Mouse (Mus musculus): ENCODE data around the gene Malsu1. TPM values are rescaled to one million over a fixed set of nuclear protein-coding genes. Genes with fewer than 3 reads are reported as not detected.
A peak's percentile ranks its signal among the peaks of the same experiment; 100 is the strongest.

Gene Malsu1
- polyA plus RNA-seq, 1 experiment from 2014 or later: 59.8 TPM

GRCm38 (mm10) chr6:49099086-49099485, 25.5 kb downstream of the Malsu1 start:
- Histone ChIP-seq H3K9ac (ENCODE audit: low read length) (no peak overlapping the region), H3K4me1 (ENCODE audit: control insufficient read depth in 2 of 2, insufficient read depth in 2 of 2, low read length in 2 of 2) (peaks cover 28 to 45% of the 10 kb centered on the region in 2 experiments), H3K36me3 (ENCODE audit: control insufficient read depth, insufficient read depth, low read length) (peaks cover 35% of the 10 kb centered on the region), H3K9me3 (ENCODE audit: control insufficient read depth, low read length) (no peaks in the 10 kb centered on the region), H3K27ac (replicated peaks in 1 of 2; ENCODE audit: control insufficient read depth in 1 of 2, insufficient read depth in 1 of 2, low read depth in 2 of 2, low read length in 2 of 2) (0 out of 4 replicates have a peak overlapping the region, but pooled peaks of 1 of the 2 experiments have one; percentile 23), H3K4me3 (ENCODE audit: control insufficient read depth in 1 of 2, insufficient read depth in 1 of 2, low read depth in 1 of 2, low read length in 2 of 2) (no peak overlapping the region), H3K4me2 (ENCODE audit: low read length) (no peak overlapping the region), H3K27me3 (ENCODE audit: control insufficient read depth, insufficient read depth, low read length) (no peaks in the 10 kb centered on the region)
- 22% methylated on average over 1 of the region's 1 CpGs for WGBS
- no peak for ATAC-seq (ENCODE audit: insufficient number of reproducible peaks, insufficient read depth, low FRiP score, low read depth)

GRCm38 (mm10) chr6:49106746-49107500, 33.3 kb downstream of the Malsu1 start:
- Histone ChIP-seq H3K36me3 (ENCODE audit: control insufficient read depth, insufficient read depth, low read length) (peaks cover 82% of the 10 kb centered on the region), H3K4me1 (ENCODE audit: control insufficient read depth in 2 of 2, insufficient read depth in 2 of 2, low read length in 2 of 2) (peaks cover 0 to 14% of the 10 kb centered on the region in 2 experiments; a peak in 2 of 4 replicates), H3K9ac (ENCODE audit: low read length) (no peak overlapping the region), H3K27ac (replicated peaks in 1 of 2; ENCODE audit: control insufficient read depth in 1 of 2, insufficient read depth in 1 of 2, low read depth in 2 of 2, low read length in 2 of 2) (no peak overlapping the region), H3K4me3 (ENCODE audit: control insufficient read depth in 1 of 2, insufficient read depth in 1 of 2, low read depth in 1 of 2, low read length in 2 of 2) (no peak overlapping the region), H3K27me3 (ENCODE audit: control insufficient read depth, insufficient read depth, low read length) (no peaks in the 10 kb centered on the region), H3K9me3 (ENCODE audit: control insufficient read depth, low read length) (no peaks in the 10 kb centered on the region), H3K4me2 (ENCODE audit: low read length) (no peak overlapping the region)
- no peak for ATAC-seq (ENCODE audit: insufficient number of reproducible peaks, insufficient read depth, low FRiP score, low read depth)
- 90% methylated on average over 15 of the region's 15 CpGs for WGBS

- peaks cover 62% of the 10 kb centered on the region for H3K36me3 ChIP-seq (ENCODE audit: control insufficient read depth, insufficient read depth, low read length)
- no peaks in the 10 kb centered on the region for H3K9me3 ChIP-seq (ENCODE audit: control insufficient read depth, low read length)
- WGBS: 76% methylated on average over 2 of the region's 2 CpGs
- no peak overlapping the region for H3K27ac ChIP-seq (replicated peaks in 1 of 2; ENCODE audit: control insufficient read depth in 1 of 2, insufficient read depth in 1 of 2, low read depth in 2 of 2, low read length in 2 of 2)
- no peak overlapping the region for H3K9ac ChIP-seq (ENCODE audit: low read length)
- no peaks in the 10 kb centered on the region for H3K27me3 ChIP-seq (ENCODE audit: control insufficient read depth, insufficient read depth, low read length)
- H3K4me2 ChIP-seq (ENCODE audit: low read length): no peak overlapping the region
- no peak overlapping the region for H3K4me3 ChIP-seq (ENCODE audit: control insufficient read depth in 1 of 2, insufficient read depth in 1 of 2, low read depth in 1 of 2, low read length in 2 of 2)
- ATAC-seq (ENCODE audit: insufficient number of reproducible peaks, insufficient read depth, low FRiP score, low read depth): no peak
- peaks cover 0 to 14% of the 10 kb centered on the region in 2 experiments; a peak in 2 of 4 replicates for H3K4me1 ChIP-seq (ENCODE audit: control insufficient read depth in 2 of 2, insufficient read depth in 2 of 2, low read length in 2 of 2)
Observed at GRCm38 (mm10) chr6:49109196-49109595, 35.6 kb downstream of the Malsu1 start.

GRCm38 (mm10) chr6:49113895-49114294, 40.3 kb downstream of the Malsu1 start:
- H3K4me2 ChIP-seq (ENCODE audit: low read length): no peak overlapping the region
- no peaks in the 10 kb centered on the region for H3K27me3 ChIP-seq (ENCODE audit: control insufficient read depth, insufficient read depth, low read length)
- 93% methylated on average over 7 of the region's 7 CpGs for WGBS
- H3K4me1 ChIP-seq (ENCODE audit: control insufficient read depth in 2 of 2, insufficient read depth in 2 of 2, low read length in 2 of 2): peaks cover 0 to 14% of the 10 kb centered on the region in 2 experiments; a peak in 2 of 4 replicates
- H3K27ac ChIP-seq (replicated peaks in 1 of 2; ENCODE audit: control insufficient read depth in 1 of 2, insufficient read depth in 1 of 2, low read depth in 2 of 2, low read length in 2 of 2): no peak overlapping the region
- peaks cover 43% of the 10 kb centered on the region for H3K36me3 ChIP-seq (ENCODE audit: control insufficient read depth, insufficient read depth, low read length)
- H3K9ac ChIP-seq (ENCODE audit: low read length): no peak overlapping the region
- ATAC-seq (ENCODE audit: insufficient number of reproducible peaks, insufficient read depth, low FRiP score, low read depth): no peak
- H3K4me3 ChIP-seq (ENCODE audit: control insufficient read depth in 1 of 2, insufficient read depth in 1 of 2, low read depth in 1 of 2, low read length in 2 of 2): no peak overlapping the region
- H3K9me3 ChIP-seq (ENCODE audit: control insufficient read depth, low read length): no peaks in the 10 kb centered on the region

GRCm38 (mm10) chr6:49114457-49114856, 40.9 kb downstream of the Malsu1 start:
- no peaks in the 10 kb centered on the region for H3K27me3 ChIP-seq (ENCODE audit: control insufficient read depth, insufficient read depth, low read length)
- H3K9ac ChIP-seq (ENCODE audit: low read length): no peak overlapping the region
- H3K4me2 ChIP-seq (ENCODE audit: low read length): no peak overlapping the region
- no peak overlapping the region for H3K4me3 ChIP-seq (ENCODE audit: control insufficient read depth in 1 of 2, insufficient read depth in 1 of 2, low read depth in 1 of 2, low read length in 2 of 2)
- peaks cover 0 to 13% of the 10 kb centered on the region in 2 experiments; a peak in 2 of 4 replicates for H3K4me1 ChIP-seq (ENCODE audit: control insufficient read depth in 2 of 2, insufficient read depth in 2 of 2, low read length in 2 of 2)
- ATAC-seq (ENCODE audit: insufficient number of reproducible peaks, insufficient read depth, low FRiP score, low read depth): no peak
- no peaks in the 10 kb centered on the region for H3K9me3 ChIP-seq (ENCODE audit: control insufficient read depth, low read length)
- H3K36me3 ChIP-seq (ENCODE audit: control insufficient read depth, insufficient read depth, low read length): peaks cover 38% of the 10 kb centered on the region
- H3K27ac ChIP-seq (replicated peaks in 1 of 2; ENCODE audit: control insufficient read depth in 1 of 2, insufficient read depth in 1 of 2, low read depth in 2 of 2, low read length in 2 of 2): no peak overlapping the region
- 92% methylated on average over 6 of the region's 6 CpGs for WGBS

- Histone ChIP-seq H3K4me1 (ENCODE audit: control insufficient read depth in 2 of 2, insufficient read depth in 2 of 2, low read length in 2 of 2) (peaks cover 0 to 9% of the 10 kb centered on the region in 2 experiments; a peak in 2 of 4 replicates), H3K4me3 (ENCODE audit: control insufficient read depth in 1 of 2, insufficient read depth in 1 of 2, low read depth in 1 of 2, low read length in 2 of 2) (no peak overlapping the region), H3K36me3 (ENCODE audit: control insufficient read depth, insufficient read depth, low read length) (peaks cover 33% of the 10 kb centered on the region), H3K9ac (ENCODE audit: low read length) (no peak overlapping the region), H3K27me3 (ENCODE audit: control insufficient read depth, insufficient read depth, low read length) (no peaks in the 10 kb centered on the region), H3K4me2 (ENCODE audit: low read length) (no peak overlapping the region), H3K27ac (replicated peaks in 1 of 2; ENCODE audit: control insufficient read depth in 1 of 2, insufficient read depth in 1 of 2, low read depth in 2 of 2, low read length in 2 of 2) (no peak overlapping the region), H3K9me3 (ENCODE audit: control insufficient read depth, low read length) (no peaks in the 10 kb centered on the region)
- 69% methylated on average over 5 of the region's 5 CpGs for WGBS
- no peak for ATAC-seq (ENCODE audit: insufficient number of reproducible peaks, insufficient read depth, low FRiP score, low read depth)
Observed at GRCm38 (mm10) chr6:49115550-49115949, 42.0 kb downstream of the Malsu1 start.

- Histone ChIP-seq H3K36me3 (ENCODE audit: control insufficient read depth, insufficient read depth, low read length) (peaks cover 29% of the 10 kb centered on the region), H3K27ac (replicated peaks in 1 of 2; ENCODE audit: control insufficient read depth in 1 of 2, insufficient read depth in 1 of 2, low read depth in 2 of 2, low read length in 2 of 2) (no peak overlapping the region), H3K4me2 (ENCODE audit: low read length) (no peak overlapping the region), H3K4me1 (ENCODE audit: control insufficient read depth in 2 of 2, insufficient read depth in 2 of 2, low read length in 2 of 2) (0 out of 4 replicates have a peak, but pooled peaks cover 0 to 2% of the 10 kb centered on the region in 2 experiments), H3K27me3 (ENCODE audit: control insufficient read depth, insufficient read depth, low read length) (no peaks in the 10 kb centered on the region), H3K9me3 (ENCODE audit: control insufficient read depth, low read length) (no peaks in the 10 kb centered on the region), H3K9ac (ENCODE audit: low read length) (no peak overlapping the region), H3K4me3 (ENCODE audit: control insufficient read depth in 1 of 2, insufficient read depth in 1 of 2, low read depth in 1 of 2, low read length in 2 of 2) (no peak overlapping the region)
- 83% methylated on average over 8 of the region's 8 CpGs for WGBS
- no peak for ATAC-seq (ENCODE audit: insufficient number of reproducible peaks, insufficient read depth, low FRiP score, low read depth)
Observed at GRCm38 (mm10) chr6:49116241-49116640, 42.6 kb downstream of the Malsu1 start.
